ENCODE assay signal across 1 mouse cellular context in the genomic region with DNA sequence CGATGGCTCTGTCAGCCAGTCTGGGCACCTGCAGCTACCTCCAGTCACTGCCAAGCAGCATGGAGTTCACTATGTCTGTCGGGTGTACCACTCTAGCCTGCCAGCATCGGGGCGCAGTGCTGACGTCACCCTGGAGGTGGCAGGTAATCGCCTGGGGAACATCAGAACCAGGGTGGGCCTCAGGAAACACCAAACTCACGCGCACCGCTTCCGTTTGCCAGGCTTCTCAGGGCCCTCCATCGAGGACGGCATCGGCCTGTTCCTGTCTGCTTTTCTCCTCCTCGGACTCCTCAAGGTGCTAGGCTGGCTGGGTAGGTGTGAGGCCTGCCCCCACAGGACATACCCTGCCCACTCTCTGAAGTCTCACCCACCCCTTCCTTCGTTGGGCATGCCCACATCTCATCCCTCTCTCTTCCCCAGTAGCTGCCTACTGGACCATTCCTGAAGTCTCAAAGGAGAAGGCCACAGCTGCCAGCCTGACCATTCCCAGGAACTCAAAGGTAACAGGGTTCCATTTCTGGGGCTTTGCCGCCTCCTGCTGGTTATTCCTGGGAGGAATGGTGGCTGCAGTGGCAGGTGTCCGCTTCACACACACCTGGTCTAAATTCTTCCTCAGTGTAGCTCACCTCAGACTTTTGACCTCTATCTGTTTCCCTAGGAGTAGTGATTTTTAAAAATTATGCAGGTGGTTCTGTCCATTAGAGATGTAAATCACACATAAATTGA.
TF ChIP-seq lines count a peak whose summit lies in the region.

No protein-coding gene starts in this region.

TF ChIP-seq in MEL, 35 proteins besides CTCF, POLR2A, EP300 and RAD21:
- TF ChIP-seq KAT2A (conservative IDR thresholded peaks at IDR 0.05; ENCODE audit: low read depth, low read length), result no peak
- no peak for TF ChIP-seq NELFE (IDR thresholded peaks at IDR 0.05; ENCODE audit: low read depth, low read length)
- TF ChIP-seq SMC3 (IDR thresholded peaks at IDR 0.05; ENCODE audit: low read depth, low read length), result 0 out of 2 replicates have a peak, but pooled peaks have one; percentile 25
- no peak for TF ChIP-seq POLR2AphosphoS5 (IDR thresholded peaks at IDR 0.05; ENCODE audit: borderline replicate concordance, low read depth, low read length)
- no peak for TF ChIP-seq ZKSCAN1 (IDR thresholded peaks at IDR 0.05; ENCODE audit: low read depth, low read length)
- TF ChIP-seq ZC3H11A (IDR thresholded peaks at IDR 0.05; ENCODE audit: low read depth, low read length), result no peak
